Mouse (Mus musculus) lung, embryonic 14.5 days (tissue): ENCODE measurements around the gene Anapc11. TPM values are rescaled to one million over a fixed set of nuclear protein-coding genes. Genes with fewer than 3 reads are reported as not detected.

Source experiments
- ATAC-seq: fragments of 200-750 bp; cut with Nextera tagmentation; 2 replicates; pipeline ENCODE4 v1.8.0; 2017; ENCODE audit warnings: mild to moderate bottlenecking, moderate TSS enrichment, moderate library complexity; ENCODE audit not compliant: insufficient read depth
- DNase-seq: peaks from one replicate; pipeline ENCODE4 v3.0.0-alpha.2; 2015
- H3K27ac ChIP-seq: fragments of 300-500 bp; sonication (generic); 2 replicates; pipeline ENCODE4 v1.5.1; 2014; ENCODE audit warnings: low read depth, mild to moderate bottlenecking, moderate library complexity
- H3K27me3 ChIP-seq: fragments of 300-500 bp; sonication (generic); 2 replicates; pipeline ENCODE4 v1.6.1; 2014; ENCODE audit warnings: low read length, control low read depth; ENCODE audit not compliant: insufficient read depth
- H3K36me3 ChIP-seq: fragments of 300-500 bp; sonication (generic); 2 replicates; pipeline ENCODE4 v1.6.1; 2014; ENCODE audit warnings: control low read depth; ENCODE audit not compliant: insufficient read depth
- H3K4me1 ChIP-seq: fragments of 300-500 bp; sonication (generic); 2 replicates; pipeline ENCODE4 v1.6.1; 2014; ENCODE audit warnings: antibody characterized with exemption, control low read depth; ENCODE audit not compliant: insufficient read depth
- H3K4me2 ChIP-seq: fragments of 300-500 bp; sonication (generic); 2 replicates; pipeline ENCODE4 v1.6.1; 2014; ENCODE audit warnings: mild to moderate bottlenecking
- H3K4me3 ChIP-seq: fragments of 300-500 bp; sonication (generic); 2 replicates; pipeline ENCODE4 v1.5.1; 2014; ENCODE audit warnings: low read depth, low read length
- H3K9ac ChIP-seq: fragments of 300-500 bp; sonication (generic); 2 replicates; pipeline ENCODE4 v1.6.1; 2014
- H3K9me3 ChIP-seq: fragments of 300-500 bp; sonication (generic); 2 replicates; pipeline ENCODE4 v1.6.1; 2016; ENCODE audit warnings: low read depth, low read length, control low read depth
- CTCF ChIP-seq: IDR thresholded peaks from 2 replicates; pipeline ENCODE4 v1.5.1; 2016; ENCODE audit warnings: antibody characterized with exemption, low read depth
- WGBS: fragments of 180-500 bp; shearing (Covaris S2); extraction: QIAGEN DNeasy Blood & Tissue Kit; methylation state at CpG from one replicate; pipeline ENCODE4 v1.1.7; 2014; 5-methylcytosine and 5-hydroxymethylcytosine counted together
- polyA plus RNA-seq: library from polyadenylated mRNA; unstranded; fragments of >200 nt; fragmentation: Nextera tagmentation; extraction: Ambion mirVana; gene quantifications from 2 replicates; pipeline ENCODE4 v1.2.1, GENCODE M21; 2014

The Anapc11 gene
- polyA plus RNA-seq, 1 experiment from 2014 or later, result 237 TPM

- 65% methylated on average over 3 of the region's 3 CpGs for WGBS
- H3K27me3 ChIP-seq, result no peaks in the 10 kb centered on the region
- DNase-seq (no peak), ATAC-seq (no peak)
- H3K27ac ChIP-seq, result no peak overlapping the region
- H3K4me2 ChIP-seq, result peak overlapping the region; percentile 90
- H3K36me3 ChIP-seq, result peaks cover 51% of the 10 kb centered on the region
- H3K4me1 ChIP-seq, result 0 out of 2 replicates have a peak, but pooled peaks cover 11% of the 10 kb centered on the region
- no peaks in the 10 kb centered on the region for H3K9me3 ChIP-seq
- H3K9ac ChIP-seq, result peak overlapping the region; percentile 95
- peak overlapping the region; percentile 97 for H3K4me3 ChIP-seq
- TF ChIP-seq CTCF, result no peak
These were observed 27.1 kb upstream of the Anapc11 start for GRCm38 (mm10) chr11:120571122-120571521.

- H3K4me1 ChIP-seq, result 0 out of 2 replicates have a peak, but pooled peaks cover 11% of the 10 kb centered on the region
- DNase-seq, result no peak
- H3K27me3 ChIP-seq, result no peaks in the 10 kb centered on the region
- peak overlapping the region; percentile 95 for H3K9ac ChIP-seq
- H3K36me3 ChIP-seq, result peaks cover 46% of the 10 kb centered on the region
- no peaks in the 10 kb centered on the region for H3K9me3 ChIP-seq
- peak overlapping the region; percentile 96 for H3K27ac ChIP-seq
- no peak for ATAC-seq
- H3K4me2 ChIP-seq, result peak overlapping the region; percentile 90
- H3K4me3 ChIP-seq, result peak overlapping the region; percentile 97
- WGBS, result 8% methylated on average over 11 of the region's 11 CpGs
- TF ChIP-seq CTCF, result no peak
These were observed 26.3 kb upstream of the Anapc11 start for GRCm38 (mm10) chr11:120571754-120572416.

- under 1% methylated on average over 23 of the region's 24 CpGs for WGBS
- peak; percentile 47 for ATAC-seq
These were observed 25.8 kb upstream of the Anapc11 start for GRCm38 (mm10) chr11:120572417-120572751.

GRCm38 (mm10) chr11:120572752-120573584 is 25.3 kb upstream of the Anapc11 start, which contains the start of gene P4hb:
P4hb (minus strand) TSS chr11:120573253.
- no peak for TF ChIP-seq CTCF
- Histone ChIP-seq H3K4me1 (0 out of 2 replicates have a peak, but pooled peaks cover 11% of the 10 kb centered on the region), H3K4me2 (peak within 1 kb of the TSS; percentile 90), H3K9ac (peak within 1 kb of the TSS; percentile 95), H3K27me3 (no peaks in the 10 kb centered on the region), H3K9me3 (no peaks in the 10 kb centered on the region), H3K36me3 (peaks cover 46% of the 10 kb centered on the region), H3K27ac (peak within 1 kb of the TSS; percentile 96), H3K4me3 (peak within 1 kb of the TSS; percentile 97)
- under 1% methylated on average over 93 of the region's 94 CpGs for WGBS
- peak; percentile 96 for ATAC-seq
- peak; percentile 100 for DNase-seq

More at GRCm38 (mm10) chr11:120572417-120572751, 25.8 kb upstream of the Anapc11 start:
- peak overlapping the region; percentile 90 for H3K4me2 ChIP-seq
- DNase-seq, result no peak
- H3K36me3 ChIP-seq, result peaks cover 46% of the 10 kb centered on the region
- 0 out of 2 replicates have a peak, but pooled peaks cover 11% of the 10 kb centered on the region for H3K4me1 ChIP-seq
- peak overlapping the region; percentile 97 for H3K4me3 ChIP-seq
- H3K27me3 ChIP-seq, result no peaks in the 10 kb centered on the region
- H3K9ac ChIP-seq, result peak overlapping the region; percentile 95
- H3K9me3 ChIP-seq, result no peaks in the 10 kb centered on the region
- TF ChIP-seq CTCF, result no peak
- peak overlapping the region; percentile 96 for H3K27ac ChIP-seq

GRCm38 (mm10) chr11:120573585-120574277 is 24.5 kb upstream of the Anapc11 start:
- TF ChIP-seq CTCF, result no peak

GRCm38 (mm10) chr11:120574278-120574600 is 24.0 kb upstream of the Anapc11 start:
- 0 out of 2 replicates have a peak, but pooled peaks cover 11% of the 10 kb centered on the region for H3K4me1 ChIP-seq
- no peak for ATAC-seq
- H3K4me3 ChIP-seq, result peak overlapping the region; percentile 97
- TF ChIP-seq CTCF, result no peak
- peak overlapping the region; percentile 95 for H3K9ac ChIP-seq
- H3K27ac ChIP-seq, result peak overlapping the region; percentile 96; the same call in 1 of the 2 replicates
- WGBS, result 31% methylated on average over 5 of the region's 5 CpGs
- no peak for DNase-seq
- H3K4me2 ChIP-seq, result peak overlapping the region; percentile 90
- H3K9me3 ChIP-seq, result no peaks in the 10 kb centered on the region
- no peaks in the 10 kb centered on the region for H3K27me3 ChIP-seq
- H3K36me3 ChIP-seq, result peaks cover 46% of the 10 kb centered on the region

More at GRCm38 (mm10) chr11:120573585-120574277, 24.5 kb upstream of the Anapc11 start:
- peaks cover 46% of the 10 kb centered on the region for H3K36me3 ChIP-seq
- H3K4me2 ChIP-seq, result peak overlapping the region; percentile 90
- WGBS, result under 1% methylated on average over 23 of the region's 23 CpGs
- no peak for ATAC-seq
- H3K9ac ChIP-seq, result peak overlapping the region; percentile 95
- H3K4me1 ChIP-seq, result 0 out of 2 replicates have a peak, but pooled peaks cover 11% of the 10 kb centered on the region
- H3K9me3 ChIP-seq, result no peaks in the 10 kb centered on the region
- no peak for DNase-seq
- H3K27ac ChIP-seq, result peak overlapping the region; percentile 96
- H3K4me3 ChIP-seq, result peak overlapping the region; percentile 97
- no peaks in the 10 kb centered on the region for H3K27me3 ChIP-seq
